Mouse (Mus musculus): Measurements from ENCODE around the gene F7. TPM values are rescaled to one million over a fixed set of nuclear protein-coding genes. Genes with fewer than 3 reads are reported as not detected.
A peak's percentile ranks its signal among the peaks of the same experiment; 100 is the strongest.

The F7 gene
- polyA plus RNA-seq, 1 experiment from 2014 or later, result 0.11 TPM

DNA sequence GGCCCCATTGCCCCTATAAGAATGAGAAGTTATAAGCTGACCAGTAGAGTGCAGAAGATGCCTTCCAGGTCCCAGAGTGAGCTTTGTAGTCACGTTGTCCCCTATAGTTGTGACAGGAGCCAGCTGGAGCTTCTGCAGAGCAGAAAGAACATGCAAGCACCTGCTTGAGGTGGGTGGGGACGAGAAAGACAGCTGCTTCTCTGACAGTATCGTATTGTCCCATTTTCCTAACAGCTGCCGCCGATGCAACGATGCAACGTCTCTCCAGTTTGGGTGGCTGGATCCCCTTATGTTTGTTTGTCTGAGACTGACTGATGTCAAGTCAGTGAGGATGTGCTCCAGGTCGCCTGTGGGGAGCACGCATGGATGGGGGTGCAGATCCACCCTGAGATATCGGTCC is 34.4 kb upstream of the F7 start:
- 66% methylated on average over 10 of the region's 10 CpGs for WGBS
- Histone ChIP-seq H3K9me3 (replicated peaks) (no peaks in the 10 kb centered on the region), H3K27me3 (no peaks in the 10 kb centered on the region), H3K27ac (replicated peaks) (no peak overlapping the region), H3K36me3 (no peaks in the 10 kb centered on the region), H3K4me1 (peaks cover 10% of the 10 kb centered on the region), H3K9ac (no peak overlapping the region), H3K4me2 (replicated peaks) (no peak overlapping the region), H3K4me3 (replicated peaks) (no peak overlapping the region)
- ATAC-seq (ENCODE audit: insufficient number of reproducible peaks, low FRiP score, low TSS enrichment, low read depth), result no peak

DNA sequence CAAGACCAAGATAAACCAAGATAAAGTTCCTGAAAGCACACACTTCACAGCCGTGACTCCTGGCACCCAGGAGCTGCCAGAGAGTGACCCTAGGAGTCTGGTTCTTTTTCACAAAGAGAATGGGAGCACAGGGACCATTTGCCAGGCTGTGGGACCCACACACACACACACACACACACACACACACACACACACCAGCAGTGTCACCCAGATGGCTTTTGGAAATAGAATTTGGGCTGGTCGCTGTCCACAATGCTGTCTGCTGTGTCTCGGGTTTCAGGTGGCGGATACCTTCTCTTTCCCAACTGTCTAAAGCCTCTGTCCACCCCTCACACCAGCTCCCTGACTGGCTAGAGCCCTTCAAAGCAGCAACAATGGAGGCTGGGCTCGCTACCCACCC is 31.4 kb upstream of the F7 start:
- Histone ChIP-seq H3K9me3 (replicated peaks) (no peaks in the 10 kb centered on the region), H3K27me3 (no peaks in the 10 kb centered on the region), H3K4me1 (peaks cover 25% of the 10 kb centered on the region), H3K9ac (no peak overlapping the region), H3K4me3 (replicated peaks) (no peak overlapping the region), H3K27ac (replicated peaks) (no peak overlapping the region), H3K36me3 (0 out of 2 replicates have a peak, but pooled peaks cover 5% of the 10 kb centered on the region), H3K4me2 (replicated peaks) (no peak overlapping the region)
- WGBS, result 77% methylated on average over 5 of the region's 5 CpGs
- ATAC-seq (ENCODE audit: insufficient number of reproducible peaks, low FRiP score, low TSS enrichment, low read depth), result no peak

DNA sequence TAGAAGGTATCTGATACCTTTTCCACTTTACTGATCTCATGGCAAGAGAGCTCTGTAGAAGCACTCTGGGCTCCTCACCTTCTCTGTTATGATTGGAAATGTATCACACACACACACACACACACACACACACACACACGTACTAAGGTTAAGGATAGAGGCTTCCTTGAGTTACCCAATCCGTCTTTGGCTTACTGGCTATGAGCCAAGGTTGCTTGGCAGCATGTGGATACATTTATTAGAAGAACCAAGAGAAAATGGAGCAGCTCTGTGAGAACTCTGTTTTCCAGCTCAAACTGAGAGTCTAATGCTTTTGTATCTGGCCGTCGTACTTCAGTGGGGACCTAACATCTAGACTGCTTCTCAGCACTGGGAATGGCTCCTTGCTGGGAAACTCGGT is 30.4 kb upstream of the F7 start:
- Histone ChIP-seq H3K4me1 (peaks cover 25% of the 10 kb centered on the region), H3K4me2 (replicated peaks) (no peak overlapping the region), H3K27me3 (no peaks in the 10 kb centered on the region), H3K36me3 (peaks cover 6% of the 10 kb centered on the region; the same call in 1 of the 2 replicates), H3K4me3 (replicated peaks) (no peak overlapping the region), H3K9me3 (replicated peaks) (no peaks in the 10 kb centered on the region), H3K27ac (replicated peaks) (no peak overlapping the region), H3K9ac (no peak overlapping the region)
- 29% methylated on average over 5 of the region's 5 CpGs for WGBS
- ATAC-seq (ENCODE audit: insufficient number of reproducible peaks, low FRiP score, low TSS enrichment, low read depth), result no peak

DNA sequence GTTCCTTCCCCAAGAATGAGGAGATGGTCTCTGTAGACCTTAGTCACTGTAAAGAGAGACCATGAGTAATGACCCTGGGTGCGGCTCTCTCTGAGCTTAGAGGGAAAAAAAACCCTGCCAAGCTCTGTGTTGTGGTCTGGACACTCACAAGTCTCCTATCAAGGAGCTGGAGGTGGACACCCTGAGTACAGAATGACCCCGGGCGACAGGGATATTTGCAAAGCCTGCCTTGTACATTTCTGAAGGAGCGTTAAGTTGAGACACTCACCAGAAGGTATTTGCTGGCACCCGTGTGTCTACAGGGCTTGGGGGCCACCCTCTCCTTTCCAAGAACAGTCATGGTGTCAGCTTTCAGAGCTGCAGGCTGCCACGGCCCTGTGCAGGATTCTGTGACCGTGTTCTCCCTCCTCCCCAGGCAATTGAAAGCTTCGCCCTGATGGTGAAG is 29.0 kb upstream of the F7 start:
- no peaks in the 10 kb centered on the region for H3K27me3 ChIP-seq
- peak; percentile 11; the same call in 1 of the 2 replicates for ATAC-seq (ENCODE audit: insufficient number of reproducible peaks, low FRiP score, low TSS enrichment, low read depth)
- no peak overlapping the region for H3K4me2 ChIP-seq (replicated peaks)
- H3K9me3 ChIP-seq (replicated peaks), result no peaks in the 10 kb centered on the region
- peaks cover 19% of the 10 kb centered on the region; the same call in 1 of the 2 replicates for H3K36me3 ChIP-seq
- peaks cover 25% of the 10 kb centered on the region for H3K4me1 ChIP-seq
- no peak overlapping the region for H3K4me3 ChIP-seq (replicated peaks)
- WGBS, result 21% methylated on average over 8 of the region's 8 CpGs
- H3K27ac ChIP-seq (replicated peaks), result peak overlapping the region; percentile 55; the same call in 1 of the 2 replicates
- no peak overlapping the region for H3K9ac ChIP-seq

DNA sequence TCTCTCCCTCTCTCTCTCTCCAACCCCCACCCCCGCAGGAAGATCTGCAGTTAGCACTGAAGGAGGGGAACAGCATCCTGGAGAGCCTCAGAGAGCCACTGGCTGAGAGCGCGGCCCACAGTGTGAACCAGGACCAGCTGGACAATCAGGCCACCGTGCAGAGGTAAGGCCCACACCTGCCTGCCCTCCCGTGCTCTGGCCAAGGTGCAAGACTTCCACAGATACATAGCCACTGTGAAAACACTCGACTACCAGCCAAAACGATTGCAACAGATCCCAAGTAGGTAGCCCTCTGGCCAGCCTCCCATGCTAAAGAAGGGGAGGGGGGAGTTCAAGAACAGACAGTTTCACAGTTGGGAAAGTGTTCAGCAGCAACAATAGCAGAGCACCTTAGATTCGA is 27.5 kb upstream of the F7 start:
- ATAC-seq (ENCODE audit: insufficient number of reproducible peaks, low FRiP score, low TSS enrichment, low read depth), result no peak
- WGBS, result 79% methylated on average over 8 of the region's 8 CpGs
- peaks cover 31% of the 10 kb centered on the region; the same call in 1 of the 2 replicates for H3K36me3 ChIP-seq

DNA sequence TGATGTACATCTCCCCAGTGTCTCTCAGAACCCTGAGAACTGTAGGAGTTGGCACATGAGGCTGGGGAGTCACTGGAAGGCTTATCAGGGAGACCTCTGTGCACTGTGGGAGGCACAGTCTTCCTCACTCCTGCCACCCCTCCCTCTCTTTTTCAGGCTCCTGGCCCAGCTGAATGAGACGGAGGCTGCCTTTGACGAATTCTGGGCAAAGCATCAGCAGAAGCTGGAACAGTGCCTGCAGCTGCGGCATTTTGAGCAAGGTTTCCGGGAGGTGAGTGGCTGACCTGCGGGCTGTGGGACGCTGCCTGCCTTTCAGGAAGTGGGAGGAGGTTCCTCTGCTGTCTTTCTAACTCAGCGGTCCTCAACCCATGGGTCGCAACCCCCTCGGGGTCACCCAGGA is 26.0 kb upstream of the F7 start:
- no peak overlapping the region for H3K27ac ChIP-seq (replicated peaks)
- H3K9me3 ChIP-seq (replicated peaks), result no peaks in the 10 kb centered on the region
- H3K4me3 ChIP-seq (replicated peaks), result no peak overlapping the region
- peaks cover 25% of the 10 kb centered on the region for H3K4me1 ChIP-seq
- no peak for ATAC-seq (ENCODE audit: insufficient number of reproducible peaks, low FRiP score, low TSS enrichment, low read depth)
- 69% methylated on average over 9 of the region's 9 CpGs for WGBS
- H3K36me3 ChIP-seq, result peaks cover 46% of the 10 kb centered on the region
- H3K9ac ChIP-seq, result no peak overlapping the region
- H3K4me2 ChIP-seq (replicated peaks), result no peak overlapping the region
- H3K27me3 ChIP-seq, result no peaks in the 10 kb centered on the region

More for the DNA sequence above, 27.5 kb upstream of the F7 start:
- Histone ChIP-seq H3K27ac (replicated peaks) (no peak overlapping the region), H3K27me3 (no peaks in the 10 kb centered on the region), H3K9ac (no peak overlapping the region), H3K9me3 (replicated peaks) (no peaks in the 10 kb centered on the region), H3K4me1 (peaks cover 25% of the 10 kb centered on the region), H3K4me3 (replicated peaks) (no peak overlapping the region), H3K4me2 (replicated peaks) (no peak overlapping the region)

DNA sequence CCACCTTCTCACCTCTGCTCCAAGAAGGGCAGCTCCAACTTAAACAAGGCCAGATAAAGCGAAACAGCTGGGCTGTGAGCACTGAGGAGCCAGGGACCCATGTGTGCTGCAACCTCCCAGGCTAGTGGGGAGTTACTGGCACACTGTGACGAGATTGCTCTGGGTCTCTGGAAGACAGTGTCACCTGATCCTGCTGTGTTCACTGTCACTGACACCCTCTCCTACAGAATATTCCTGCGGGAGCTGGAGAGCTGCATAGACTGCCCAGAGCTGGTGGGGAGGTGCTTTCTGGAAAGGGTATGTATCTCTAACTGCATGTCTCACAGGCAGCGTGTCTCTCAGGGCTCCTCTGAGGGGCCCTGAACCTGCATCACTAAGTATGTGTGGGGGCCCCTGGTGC is 18.4 kb upstream of the F7 start:
- Histone ChIP-seq H3K4me3 (replicated peaks) (no peak overlapping the region), H3K4me2 (replicated peaks) (no peak overlapping the region), H3K9me3 (replicated peaks) (no peaks in the 10 kb centered on the region), H3K27ac (replicated peaks) (no peak overlapping the region), H3K27me3 (no peaks in the 10 kb centered on the region), H3K4me1 (no peaks in the 10 kb centered on the region), H3K36me3 (peaks cover 55% of the 10 kb centered on the region), H3K9ac (no peak overlapping the region)
- WGBS, result 61% methylated on average over 4 of the region's 4 CpGs
- no peak for ATAC-seq (ENCODE audit: insufficient number of reproducible peaks, low FRiP score, low TSS enrichment, low read depth)

DNA sequence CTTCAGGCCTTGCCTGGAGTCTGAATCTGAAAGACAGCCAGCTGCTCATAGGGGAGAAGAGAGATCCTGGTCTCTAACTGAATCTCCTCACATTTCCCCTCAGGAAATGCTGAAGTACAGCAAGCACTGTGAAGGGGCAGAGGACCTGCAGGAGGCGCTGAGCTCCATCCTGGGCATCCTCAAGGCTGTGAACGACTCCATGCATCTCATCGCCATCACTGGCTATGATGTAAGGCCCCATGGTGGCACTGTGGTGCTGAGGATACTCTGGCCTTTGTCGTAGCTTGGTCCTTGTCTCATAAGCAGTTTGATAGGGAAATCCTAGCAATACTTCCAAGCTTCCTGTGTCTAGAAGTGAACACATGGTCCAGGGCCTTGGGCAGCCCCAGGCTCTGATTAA is 15.5 kb upstream of the F7 start:
- Histone ChIP-seq H3K36me3 (peaks cover 46% of the 10 kb centered on the region), H3K4me3 (replicated peaks) (no peak overlapping the region)

DNA sequence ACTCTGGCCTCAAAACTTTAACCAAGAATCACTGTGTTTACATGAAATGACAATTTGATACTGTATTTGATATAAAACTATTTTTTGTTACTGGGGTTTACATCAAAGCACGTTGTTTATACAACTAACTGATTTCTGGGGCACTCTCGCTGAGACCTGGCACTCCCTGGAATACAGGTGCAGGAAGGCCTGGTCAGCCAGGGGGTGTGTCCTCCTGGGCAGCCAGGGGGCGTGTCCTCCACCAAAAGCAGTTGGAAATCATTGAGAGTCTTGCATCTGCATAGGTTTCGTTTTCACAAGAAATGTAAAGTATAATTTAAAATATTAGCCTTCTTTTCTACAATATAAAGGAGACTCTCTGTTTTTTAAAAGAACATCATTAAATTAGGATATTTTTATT is 6.3 kb upstream of the F7 start:
- no peaks in the 10 kb centered on the region for H3K27me3 ChIP-seq
- WGBS, result 46% methylated on average over 4 of the region's 4 CpGs
- H3K9ac ChIP-seq, result no peak overlapping the region
- no peak overlapping the region for H3K4me2 ChIP-seq (replicated peaks)
- H3K9me3 ChIP-seq (replicated peaks), result no peaks in the 10 kb centered on the region
- no peak overlapping the region for H3K4me3 ChIP-seq (replicated peaks)
- no peak for ATAC-seq (ENCODE audit: insufficient number of reproducible peaks, low FRiP score, low TSS enrichment, low read depth)
- no peak overlapping the region for H3K27ac ChIP-seq (replicated peaks)
- 0 out of 2 replicates have a peak, but pooled peaks cover 12% of the 10 kb centered on the region for H3K36me3 ChIP-seq
- no peaks in the 10 kb centered on the region for H3K4me1 ChIP-seq

More for the DNA sequence above, 15.5 kb upstream of the F7 start:
- Histone ChIP-seq H3K27me3 (no peaks in the 10 kb centered on the region), H3K4me2 (replicated peaks) (no peak overlapping the region), H3K4me1 (no peaks in the 10 kb centered on the region), H3K27ac (replicated peaks) (no peak overlapping the region), H3K9me3 (replicated peaks) (no peaks in the 10 kb centered on the region), H3K9ac (no peak overlapping the region)
- no peak for ATAC-seq (ENCODE audit: insufficient number of reproducible peaks, low FRiP score, low TSS enrichment, low read depth)
- WGBS, result 52% methylated on average over 4 of the region's 4 CpGs

DNA sequence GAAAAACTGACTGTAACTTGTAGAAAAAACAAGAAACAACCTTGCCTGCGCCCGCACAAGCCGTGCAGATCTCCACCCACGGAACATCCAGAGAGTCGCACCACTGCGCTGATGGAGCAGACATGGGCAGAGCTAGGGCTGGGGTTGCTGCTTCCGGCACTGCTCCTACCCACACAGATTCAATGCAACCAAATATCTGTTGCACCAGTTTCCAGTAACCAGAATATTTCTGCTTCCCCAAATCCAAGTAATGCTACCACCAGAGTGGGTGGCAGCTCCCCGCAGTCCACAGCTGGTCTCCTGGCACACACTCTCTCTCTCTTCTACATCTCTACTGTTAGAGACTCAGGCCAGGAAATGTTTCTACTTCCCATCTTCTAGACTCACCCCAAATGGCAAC is 4.0 kb upstream of the F7 start:
- Histone ChIP-seq H3K4me1 (no peaks in the 10 kb centered on the region), H3K36me3 (0 out of 2 replicates have a peak, but pooled peaks cover 9% of the 10 kb centered on the region), H3K27me3 (no peaks in the 10 kb centered on the region), H3K9ac (no peak overlapping the region), H3K4me3 (replicated peaks) (no peak overlapping the region), H3K27ac (replicated peaks) (no peak overlapping the region), H3K4me2 (replicated peaks) (no peak overlapping the region), H3K9me3 (replicated peaks) (no peaks in the 10 kb centered on the region)
- no peak for ATAC-seq (ENCODE audit: insufficient number of reproducible peaks, low FRiP score, low TSS enrichment, low read depth)
- WGBS, result 86% methylated on average over 8 of the region's 8 CpGs

DNA sequence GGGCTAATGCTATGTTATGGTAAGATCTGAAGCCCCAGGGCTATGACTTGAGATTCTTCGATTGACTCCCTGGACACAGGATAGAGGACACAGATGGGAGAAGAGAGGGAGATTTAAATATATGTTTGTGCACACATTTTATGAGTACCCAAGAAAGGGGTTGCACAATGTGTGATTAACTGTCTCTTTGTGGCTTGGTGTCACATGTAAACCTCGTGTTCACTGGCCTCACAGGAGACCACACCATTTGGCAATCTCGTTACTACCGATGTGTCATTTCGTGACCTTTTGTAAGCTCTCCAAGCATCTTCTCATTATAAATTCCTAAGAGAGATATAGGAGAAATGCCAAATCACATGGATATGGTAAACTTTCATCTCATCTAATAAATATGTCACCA is 1.8 kb downstream of the F7 start:
- Histone ChIP-seq H3K9me3 (replicated peaks) (no peaks in the 10 kb centered on the region), H3K36me3 (no peaks in the 10 kb centered on the region), H3K9ac (no peak overlapping the region), H3K4me2 (replicated peaks) (no peak overlapping the region), H3K4me3 (replicated peaks) (no peak overlapping the region), H3K27ac (replicated peaks) (no peak overlapping the region), H3K4me1 (no peaks in the 10 kb centered on the region), H3K27me3 (no peaks in the 10 kb centered on the region)
- ATAC-seq (ENCODE audit: insufficient number of reproducible peaks, low FRiP score, low TSS enrichment, low read depth), result no peak
- 86% methylated on average over 5 of the region's 5 CpGs for WGBS

DNA sequence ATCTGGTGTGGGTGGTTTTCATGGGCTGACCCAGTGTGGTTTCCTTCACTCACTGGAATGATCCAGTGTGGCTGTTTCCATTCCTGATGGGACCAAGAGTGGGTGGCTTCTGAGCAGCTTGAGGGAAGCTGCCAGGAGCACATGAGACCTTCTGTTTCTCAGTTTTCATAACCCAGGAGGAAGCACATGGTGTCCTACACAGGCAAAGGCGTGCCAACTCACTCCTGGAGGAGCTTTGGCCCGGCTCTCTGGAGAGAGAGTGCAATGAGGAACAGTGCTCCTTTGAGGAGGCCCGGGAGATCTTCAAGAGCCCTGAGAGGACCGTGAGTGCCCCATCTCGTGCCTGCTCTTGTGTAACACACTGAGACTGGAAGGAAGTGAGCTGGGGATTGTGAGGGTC is 2.6 kb downstream of the F7 start:
- no peak overlapping the region for H3K27ac ChIP-seq (replicated peaks)
- no peak overlapping the region for H3K4me3 ChIP-seq (replicated peaks)
- H3K4me2 ChIP-seq (replicated peaks), result no peak overlapping the region
- no peak for ATAC-seq (ENCODE audit: insufficient number of reproducible peaks, low FRiP score, low TSS enrichment, low read depth)
- H3K9ac ChIP-seq, result no peak overlapping the region
- 64% methylated on average over 5 of the region's 5 CpGs for WGBS
- no peaks in the 10 kb centered on the region for H3K36me3 ChIP-seq
- no peaks in the 10 kb centered on the region for H3K27me3 ChIP-seq
- H3K4me1 ChIP-seq, result no peaks in the 10 kb centered on the region
- H3K9me3 ChIP-seq (replicated peaks), result no peaks in the 10 kb centered on the region
